Mouse (Mus musculus): ENCODE measurements at regions not wholly inside any gene's neighbourhood (a gene's known extent, or its start where the extent isn't known, plus 50 kb on each side); places are given as distances from the start of the nearest gene placed in this dataset.
A peak's percentile ranks its signal among the peaks of the same experiment; 100 is the strongest.
"Not testable (repeated sequence)": the region's sequence is repeated elsewhere in the genome, so short reads cannot be mapped to it uniquely, and the experiment has no call there.

DNA sequence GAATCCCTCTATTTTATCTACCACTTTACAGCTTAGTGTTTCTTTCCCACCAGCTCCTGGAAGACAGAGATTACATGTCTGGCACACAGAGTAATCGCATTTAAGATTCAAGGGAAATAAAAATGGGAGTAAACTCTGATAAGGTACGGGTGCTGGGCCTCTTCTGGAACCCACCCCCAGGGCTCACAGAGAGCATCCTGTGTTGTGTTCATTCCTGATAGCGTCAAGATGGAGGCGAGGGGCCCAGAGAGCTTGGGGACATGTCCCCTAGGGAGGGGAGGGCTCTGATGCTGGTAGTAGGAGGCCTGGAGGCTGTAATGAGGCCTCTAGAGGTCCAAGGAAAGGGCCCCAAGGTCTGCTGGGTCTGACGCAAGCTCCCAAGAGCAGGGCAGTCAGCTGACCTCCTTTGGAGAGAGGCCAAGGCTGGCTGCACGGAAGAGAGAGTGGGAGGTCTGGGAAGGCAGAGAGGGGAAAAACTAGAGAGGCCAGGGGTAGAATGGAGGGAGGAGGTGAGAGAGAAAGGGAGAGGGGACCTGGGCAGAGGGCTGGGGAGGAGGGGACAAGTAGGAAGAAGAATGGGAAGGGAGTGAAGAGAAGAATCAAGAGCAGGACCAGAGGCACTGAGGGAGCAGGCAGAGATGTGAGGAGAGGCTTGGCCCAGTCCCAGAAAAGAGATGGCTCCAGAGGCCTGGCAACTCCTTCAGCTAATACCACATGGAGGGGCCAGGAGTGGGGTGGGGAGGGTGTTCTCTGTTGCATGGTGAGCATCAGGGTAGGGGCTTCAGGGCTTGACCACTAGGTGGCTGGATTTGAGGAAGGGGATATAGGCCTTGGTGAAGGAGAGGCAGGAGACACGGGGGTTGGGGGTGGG, 96.8 kb upstream of the Eif4g2 start:
- DNase-seq (ENCODE audit: low spot score in 2 of 2), result no peak

DNA sequence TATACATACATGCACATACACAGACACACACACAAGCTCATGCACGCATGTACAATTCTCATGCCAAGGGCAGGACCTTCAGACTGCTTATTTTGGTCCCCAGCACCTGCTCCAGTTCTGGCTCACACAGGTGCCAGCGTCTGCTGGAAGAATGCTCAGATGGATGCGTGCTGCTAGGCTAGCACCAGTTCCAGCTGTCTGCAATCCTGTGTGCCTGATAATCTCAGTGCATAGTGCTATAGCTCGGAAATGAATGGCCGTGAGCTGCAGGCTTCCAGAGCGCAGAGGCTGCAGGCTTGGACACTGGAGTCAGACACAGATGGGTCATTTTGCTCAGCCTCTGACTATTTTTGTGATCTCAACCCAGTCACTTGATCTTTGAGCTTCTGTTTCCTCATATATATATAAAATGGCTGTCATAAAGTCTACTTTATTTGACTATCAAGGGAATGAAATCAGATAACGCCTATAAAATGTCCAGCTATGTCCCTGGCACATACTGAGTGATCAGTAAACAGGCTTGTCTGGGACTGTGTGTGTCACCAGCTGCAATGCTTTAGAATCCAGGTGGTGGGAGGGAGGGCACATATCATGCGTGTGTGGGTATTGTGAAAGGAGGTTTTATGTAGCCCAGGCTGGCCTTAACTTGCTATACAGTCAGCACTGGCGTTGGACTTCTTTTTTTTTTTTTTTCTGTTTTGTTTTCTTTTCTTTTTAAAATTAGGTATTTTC, 91.7 kb upstream of the Eif4g2 start:
- no peak for DNase-seq (ENCODE audit: low spot score in 2 of 2)

DNA sequence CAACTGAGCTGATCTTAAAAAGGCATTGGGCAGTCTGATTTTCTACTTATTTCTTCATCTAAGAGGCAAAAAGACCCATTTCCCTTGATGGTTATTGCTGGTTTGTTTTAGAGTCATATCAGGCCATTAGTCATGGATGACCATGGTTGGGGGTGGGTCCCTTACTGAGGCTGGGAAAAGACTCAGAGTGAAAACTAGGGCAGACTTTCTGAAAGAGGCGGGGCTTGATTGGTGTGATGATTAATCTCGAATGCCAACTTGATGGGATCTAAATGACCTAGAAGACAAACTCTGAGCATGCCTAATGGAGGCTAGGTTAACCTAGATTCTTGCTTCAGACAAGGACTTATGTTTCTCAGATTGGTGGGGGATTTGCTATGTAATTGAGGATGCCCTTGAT, 89.2 kb upstream of the Eif4g2 start:
- no peak for DNase-seq (ENCODE audit: low spot score in 2 of 2)

DNA sequence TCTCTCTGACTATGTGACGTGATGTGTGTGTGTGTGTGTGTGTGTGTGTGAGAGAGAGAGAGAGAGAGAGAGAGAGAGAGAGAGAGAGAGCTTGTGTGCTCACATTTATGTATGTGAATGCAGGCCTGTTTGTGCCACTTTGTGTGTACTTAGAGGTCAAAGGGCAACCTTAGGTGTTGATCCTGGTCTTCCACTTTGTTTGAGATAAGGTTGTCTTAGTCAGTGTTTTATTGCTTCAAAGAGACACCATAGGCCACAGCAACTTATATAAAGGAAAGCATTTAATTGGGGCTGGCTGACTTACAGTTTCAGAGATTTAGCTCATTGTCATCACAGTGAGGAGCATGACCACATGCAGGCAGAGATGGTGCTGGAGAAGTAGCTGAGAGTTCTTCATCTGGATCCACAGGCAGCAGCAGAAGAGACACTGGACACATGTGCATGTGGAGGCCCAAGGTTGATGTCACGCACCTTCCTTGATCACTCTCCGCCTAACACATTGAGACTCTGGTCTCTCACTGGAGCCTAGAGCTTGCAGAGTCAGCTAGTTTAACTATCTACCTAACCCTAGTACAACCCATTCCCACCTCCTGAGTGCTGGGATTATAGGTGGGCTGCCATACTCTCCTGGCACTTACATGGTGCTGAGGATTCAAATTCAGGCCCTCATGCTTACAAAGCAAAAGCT, 85.9 kb upstream of the Eif4g2 start:
- DNase-seq (ENCODE audit: low spot score in 2 of 2), result not testable (repeated sequence)

DNA sequence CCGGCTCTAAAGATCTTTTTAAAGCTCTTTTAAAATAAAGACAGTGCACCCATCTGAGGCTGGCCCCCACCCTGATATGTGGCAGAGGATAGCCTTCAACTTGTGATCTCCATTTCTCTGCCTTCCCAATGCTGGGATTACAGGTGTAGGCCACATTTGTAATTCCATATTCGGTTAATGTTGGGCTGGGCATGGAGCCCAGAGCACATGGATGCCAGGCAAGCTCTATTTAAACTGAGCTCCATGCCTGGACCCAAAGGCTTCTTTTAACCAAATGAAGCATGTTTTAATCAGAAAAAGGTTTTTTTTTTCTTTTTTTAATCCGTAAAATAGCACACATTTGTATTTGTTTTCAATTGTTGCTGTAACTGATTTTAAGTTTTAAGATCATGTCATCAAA, 82.2 kb upstream of the Eif4g2 start:
- no peak for DNase-seq (ENCODE audit: low spot score in 2 of 2)

DNA sequence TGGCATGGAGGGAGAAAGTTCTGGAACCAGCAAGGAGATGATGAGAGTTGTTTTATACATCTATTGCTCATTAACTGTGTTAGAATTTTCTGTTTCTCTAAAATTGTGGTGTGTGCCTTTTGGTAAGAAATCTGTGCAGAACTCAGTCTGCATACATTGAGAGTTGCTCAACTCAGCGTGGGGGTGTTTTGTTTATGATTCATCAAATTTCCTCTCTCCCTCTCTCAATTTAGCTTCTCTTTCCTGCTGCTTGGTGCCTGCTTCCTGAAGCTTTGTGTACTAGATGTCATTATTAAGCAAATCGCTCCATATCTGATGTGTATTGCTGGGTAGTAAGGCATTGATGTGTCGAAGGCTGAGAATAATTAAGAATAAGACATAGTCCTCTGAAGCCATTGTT, 81.4 kb upstream of the Eif4g2 start:
- peak in 1 of 2 experiments; percentile 40 for DNase-seq (ENCODE audit: low spot score in 2 of 2)

DNA sequence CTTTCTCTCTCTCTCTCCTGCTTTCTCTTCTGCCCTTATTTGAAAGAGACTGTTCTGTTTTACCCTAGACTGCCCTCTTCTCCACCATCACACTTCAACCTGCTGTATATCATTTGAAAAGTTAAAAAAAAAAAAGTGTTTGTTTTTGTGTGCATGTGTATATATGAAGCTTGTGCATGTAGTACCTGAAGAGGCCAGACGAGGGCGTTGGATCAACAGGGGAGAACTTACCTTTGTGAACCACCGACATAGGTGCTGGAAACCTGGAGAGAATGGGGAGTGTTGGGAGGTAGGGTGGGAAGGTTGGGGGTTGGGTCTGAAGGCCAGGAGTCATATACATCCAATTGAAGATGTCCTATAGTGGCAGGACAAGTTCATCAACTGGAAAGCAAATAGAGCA, 81.0 kb upstream of the Eif4g2 start:
- no peak for DNase-seq (ENCODE audit: low spot score in 2 of 2)

DNA sequence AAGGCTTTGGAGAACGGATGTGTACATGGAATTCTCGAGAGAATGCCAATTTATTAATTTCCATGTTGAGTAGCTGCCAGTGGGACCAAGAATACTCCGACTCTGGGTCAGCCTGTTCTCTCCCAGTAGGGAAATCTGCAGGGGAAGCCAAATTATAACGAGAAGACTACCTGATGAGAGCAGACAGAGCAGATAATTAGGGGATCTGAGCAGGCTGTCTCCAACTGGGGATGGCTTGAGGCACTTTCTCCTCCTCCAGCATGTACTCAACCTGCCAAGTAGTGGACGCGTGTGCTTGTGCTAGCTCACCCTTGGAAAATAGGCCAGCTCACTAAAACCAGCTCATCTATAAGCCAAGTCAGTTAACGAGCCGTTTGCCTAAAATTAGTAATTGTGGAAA, 80.5 kb upstream of the Eif4g2 start:
- no peak for DNase-seq (ENCODE audit: low spot score in 2 of 2)

DNA sequence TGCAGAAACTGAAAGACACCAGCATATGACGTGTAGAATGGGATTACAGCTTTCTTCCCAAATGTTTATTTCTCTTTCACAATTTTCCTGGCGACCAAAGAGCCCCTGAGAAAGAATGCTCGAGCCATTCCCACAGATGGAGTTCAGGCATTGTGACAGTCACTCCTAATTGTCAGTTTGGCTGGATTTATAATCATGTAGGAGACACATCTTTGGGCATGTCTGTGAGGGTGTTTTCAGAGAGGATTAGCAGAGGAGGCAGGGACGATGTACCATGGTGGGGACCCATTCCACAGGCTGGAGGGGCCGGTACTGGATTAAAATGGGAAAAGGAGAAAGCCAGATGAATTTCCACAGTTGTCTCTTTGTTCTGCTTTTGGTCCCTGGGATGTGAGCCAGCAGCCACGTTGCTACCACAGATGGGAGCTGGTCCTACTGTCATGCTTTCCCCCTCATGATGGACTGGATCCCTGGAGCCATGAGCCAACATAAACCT, 76.0 kb upstream of the Eif4g2 start:
- DNase-seq (ENCODE audit: low spot score in 2 of 2), result no peak

DNA sequence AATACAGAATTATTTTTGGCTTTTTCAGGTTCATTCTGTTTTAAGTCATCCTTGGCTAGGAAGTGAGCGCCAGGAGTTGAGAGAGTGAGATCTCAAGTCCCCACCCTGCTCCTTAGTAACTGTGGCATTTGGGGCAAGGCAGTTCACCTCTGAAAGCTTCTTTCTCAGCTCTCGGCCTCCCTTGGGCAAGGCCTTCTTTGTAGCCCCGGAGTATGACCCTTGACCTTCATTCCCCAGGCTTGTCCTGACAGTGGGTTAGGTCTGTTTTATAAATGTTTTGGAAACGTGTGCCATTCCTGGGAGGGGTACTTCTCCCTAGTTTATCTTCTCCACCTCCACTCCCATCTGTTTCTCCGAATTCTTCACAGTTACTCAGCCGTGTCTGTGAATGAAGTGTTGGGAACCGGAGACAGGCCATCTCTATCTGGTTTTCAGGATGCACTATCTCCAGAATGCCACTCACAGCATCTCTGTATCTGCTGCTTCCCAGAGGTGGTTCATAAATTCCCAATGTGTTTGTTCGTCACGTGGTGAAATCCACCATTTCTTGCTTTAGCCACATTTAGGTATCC, 75.0 kb upstream of the Eif4g2 start:
- DNase-seq (ENCODE audit: low spot score in 2 of 2), result no peak

DNA sequence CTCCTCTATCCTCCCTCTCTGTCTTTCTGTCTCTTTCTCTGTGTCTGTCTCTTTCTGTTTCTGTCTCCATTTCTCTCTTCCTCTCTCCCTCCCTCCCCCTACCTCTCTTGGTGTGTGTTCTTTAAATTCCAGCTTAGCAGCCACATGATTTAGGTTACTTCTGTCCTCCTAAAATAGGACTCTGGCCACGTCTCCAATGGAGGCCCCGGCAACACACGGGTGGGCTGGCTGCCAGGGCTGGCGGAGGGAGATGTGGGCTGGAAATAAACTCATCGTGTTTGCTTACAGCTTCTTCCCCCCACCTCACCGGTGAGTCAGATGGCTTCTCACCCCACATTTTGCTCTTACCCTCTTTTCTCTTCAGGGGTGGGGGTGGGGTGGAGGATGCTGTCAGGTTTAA, 74.5 kb upstream of the Eif4g2 start:
- peak; percentile 68 to 84 for DNase-seq (ENCODE audit: low spot score in 2 of 2)

DNA sequence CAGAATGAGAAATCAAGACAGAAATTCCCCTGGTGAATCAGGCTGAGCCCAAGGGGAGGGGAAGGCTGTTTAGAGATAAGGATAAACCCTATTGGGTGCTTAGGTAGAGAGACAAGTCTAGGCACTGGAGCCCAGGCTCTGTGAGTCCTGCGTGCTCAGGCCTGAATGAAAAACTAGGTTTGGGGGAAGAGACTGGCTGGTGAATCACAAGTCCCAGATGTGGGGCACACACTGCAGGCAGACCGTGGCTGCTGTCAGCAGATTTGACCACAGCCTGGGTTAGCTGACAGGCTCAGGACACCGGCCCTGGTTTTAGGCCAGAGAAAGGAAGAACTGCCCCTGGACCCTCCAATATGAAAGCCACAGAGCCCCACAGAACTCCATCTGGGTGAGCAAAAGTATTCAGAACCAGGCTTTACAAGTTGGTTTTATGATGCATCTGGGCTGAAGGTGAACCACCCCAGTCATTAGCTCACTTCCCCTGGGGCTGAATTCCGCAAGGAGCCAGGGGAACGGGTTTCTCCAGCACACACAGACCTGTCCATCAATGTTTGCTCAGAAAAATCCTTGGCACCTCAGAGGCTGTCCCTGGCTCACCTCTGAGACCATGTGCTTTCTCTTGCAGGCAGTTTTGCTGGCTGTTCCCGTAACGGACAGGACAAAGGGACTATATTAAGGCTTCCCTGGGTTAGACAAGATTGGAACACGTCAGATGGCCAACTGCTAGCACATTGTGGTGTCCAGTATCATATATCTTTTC, 73.8 kb upstream of the Eif4g2 start:
- DNase-seq (ENCODE audit: low spot score in 2 of 2), result peak in 1 of 2 experiments; percentile 22

DNA sequence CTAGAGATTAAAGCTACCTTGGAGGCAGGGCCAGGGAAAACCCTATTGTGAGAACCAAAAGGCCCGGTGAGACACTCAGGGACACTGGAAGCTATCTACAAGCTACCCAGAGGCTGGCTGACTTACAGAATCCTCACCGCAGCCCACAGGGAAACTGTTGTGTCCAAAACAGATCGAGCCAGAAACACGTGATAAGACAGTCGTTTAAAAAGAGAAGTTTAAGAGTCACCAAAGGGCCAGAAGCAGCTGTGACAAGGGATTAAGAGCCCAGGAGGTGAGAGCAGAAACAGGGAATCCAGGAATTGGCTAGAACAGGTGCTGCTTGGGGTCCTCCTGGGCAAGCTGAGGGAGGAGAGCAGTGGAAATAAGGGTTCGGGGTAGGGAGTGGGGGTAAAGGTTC, 73.2 kb upstream of the Eif4g2 start:
- no peak for DNase-seq (ENCODE audit: low spot score in 2 of 2)

DNA sequence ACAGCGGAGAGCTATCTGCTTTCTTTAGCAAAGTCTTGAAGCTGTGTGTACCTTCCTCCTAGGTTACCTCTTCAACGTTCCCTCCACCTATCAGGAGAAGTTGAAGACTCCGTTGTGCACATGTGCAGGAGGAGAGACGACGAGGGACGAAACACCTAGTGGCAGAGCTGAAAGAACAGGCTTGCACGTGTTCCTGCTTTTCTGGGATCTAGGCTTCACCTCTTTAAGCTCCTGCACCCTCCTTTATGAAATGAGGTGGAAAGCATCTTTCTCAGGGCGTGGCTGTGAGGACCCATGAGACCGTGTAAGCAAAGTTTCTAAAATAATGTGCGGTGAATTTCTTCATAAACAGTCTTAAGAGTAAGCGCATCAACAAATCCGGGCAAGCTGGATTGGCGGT, 71.4 kb upstream of the Eif4g2 start:
- no peak for DNase-seq (ENCODE audit: low spot score in 2 of 2)

DNA sequence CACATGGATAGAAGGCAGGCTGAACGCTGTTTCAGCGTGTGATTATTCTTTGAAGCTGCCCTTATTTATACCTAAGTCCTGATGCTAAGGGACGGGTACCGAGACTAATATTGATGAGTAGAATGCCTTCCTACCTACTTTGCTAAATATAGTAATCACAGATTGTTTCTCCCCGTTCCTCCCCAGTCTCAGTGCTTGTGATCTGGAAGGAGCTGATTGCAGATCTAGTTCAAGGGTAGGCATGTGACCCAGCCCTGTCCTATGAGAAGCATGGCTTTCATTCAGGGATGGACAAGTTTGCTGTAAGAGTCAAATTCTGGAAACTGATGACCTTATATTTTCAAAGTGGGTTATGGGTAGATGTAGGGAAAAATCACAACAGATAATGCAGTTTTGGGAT, 67.7 kb upstream of the Eif4g2 start:
- DNase-seq (ENCODE audit: low spot score in 2 of 2), result no peak

DNA sequence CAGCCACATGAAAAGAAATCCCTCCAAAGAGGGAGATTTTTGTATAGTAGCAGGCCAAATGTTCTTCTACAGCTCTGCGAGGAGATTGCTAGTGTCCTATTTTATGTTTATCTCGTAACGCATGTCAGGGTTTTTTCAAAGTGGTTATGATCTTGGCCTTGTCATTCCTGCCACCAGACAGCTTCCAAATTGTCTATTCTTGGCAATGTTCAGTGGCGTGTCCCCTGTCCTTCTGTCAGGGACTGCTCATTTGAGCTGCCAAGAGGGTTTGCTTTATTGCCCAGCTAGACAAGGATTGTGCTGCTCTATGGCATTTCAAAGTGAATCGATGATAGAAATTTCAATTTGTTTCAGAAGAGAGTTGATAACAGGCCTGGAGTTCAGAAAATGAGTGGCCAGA, 67.3 kb upstream of the Eif4g2 start:
- DNase-seq (ENCODE audit: low spot score in 2 of 2), result no peak

DNA sequence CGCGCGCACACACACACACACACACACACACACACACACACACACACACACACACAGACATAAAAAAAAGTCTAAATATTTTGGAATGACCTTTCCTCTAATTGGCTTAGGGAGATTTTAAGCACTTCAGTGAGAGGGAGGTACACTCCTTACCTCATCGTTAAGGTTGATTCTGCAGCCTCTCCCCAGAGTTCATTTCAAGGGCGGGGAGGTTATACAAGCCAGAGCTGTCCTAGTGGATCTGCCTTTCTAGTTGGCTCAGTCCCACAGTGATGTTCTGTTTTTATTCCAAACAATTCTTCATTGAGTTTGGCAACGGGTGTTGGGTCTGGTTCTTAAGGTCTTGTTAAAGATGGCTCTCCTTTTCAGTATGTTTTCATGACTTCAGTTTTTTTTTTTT, 64.8 kb upstream of the Eif4g2 start:
- DNase-seq (ENCODE audit: low spot score in 2 of 2), result no peak

DNA sequence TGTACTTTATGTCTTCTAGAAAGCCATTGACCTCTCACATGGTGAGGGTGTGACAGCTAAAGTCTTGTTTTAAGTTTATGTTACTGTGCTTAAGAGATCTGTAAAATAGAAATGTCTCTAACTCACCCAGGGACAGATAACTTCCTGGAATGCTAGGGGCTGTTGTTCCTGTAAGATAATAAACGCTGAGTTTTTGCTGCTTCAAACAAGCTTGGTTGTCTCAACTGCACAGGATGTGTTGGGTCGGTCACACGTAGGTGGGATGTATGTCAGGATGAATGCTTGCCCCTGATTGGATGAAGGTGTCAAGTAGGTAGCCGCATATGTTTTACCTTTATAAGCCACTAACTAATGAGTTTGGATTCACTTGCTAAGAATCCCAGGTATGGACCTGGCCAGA, 63.8 kb upstream of the Eif4g2 start:
- DNase-seq (ENCODE audit: low spot score in 2 of 2), result no peak

DNA sequence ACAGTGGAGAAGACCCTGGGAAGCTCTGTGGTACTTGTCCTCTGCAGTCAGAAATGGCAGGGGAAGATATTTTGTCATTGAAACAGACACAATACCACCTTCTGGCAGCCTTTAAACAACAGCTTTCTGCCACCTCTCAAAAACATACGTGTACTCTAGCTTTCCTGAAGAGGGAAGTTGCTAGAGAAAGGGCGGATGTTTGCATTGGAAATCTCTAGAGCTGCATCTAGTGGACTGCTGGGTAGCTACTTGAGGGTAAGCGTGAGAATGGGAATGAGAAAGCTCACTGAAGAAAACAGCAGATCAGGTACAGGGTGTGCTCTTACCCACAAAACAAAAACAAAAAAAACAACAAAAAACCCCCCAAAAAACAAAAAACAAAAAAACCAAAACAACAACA, 61.4 kb upstream of the Eif4g2 start:
- DNase-seq (ENCODE audit: low spot score in 2 of 2), result no peak

DNA sequence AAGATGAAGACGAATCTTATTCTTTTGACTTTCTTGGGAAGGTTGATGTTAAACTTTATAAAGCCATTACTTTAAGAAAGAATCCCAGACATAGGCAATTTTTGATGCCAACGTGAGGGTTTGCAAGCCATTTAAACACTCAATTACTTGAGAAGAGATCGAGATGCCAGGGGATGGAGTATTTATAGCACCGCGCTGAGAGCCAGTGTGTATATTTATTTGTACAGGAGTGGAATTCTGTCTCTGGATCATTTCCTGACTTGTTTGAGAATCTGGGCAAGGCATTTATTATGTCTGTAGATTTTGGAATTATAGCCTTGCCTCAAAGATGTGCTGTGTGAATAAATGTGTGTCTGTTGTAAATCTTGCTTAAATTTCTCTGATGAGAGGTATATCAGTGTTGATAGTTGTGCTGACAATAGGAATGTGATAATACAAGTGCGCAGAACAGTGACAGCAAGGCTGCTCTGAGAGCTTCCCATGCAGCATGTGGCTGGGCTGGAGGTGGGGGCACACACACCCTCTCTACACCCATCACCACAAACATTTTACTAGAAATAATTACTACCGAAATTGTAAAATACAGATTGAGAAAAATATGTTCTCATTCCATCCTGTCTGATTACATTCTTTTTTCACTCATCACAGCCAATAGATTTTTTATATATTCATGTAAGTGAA, 58.6 kb upstream of the Eif4g2 start:
- DNase-seq (ENCODE audit: low spot score in 2 of 2), result no peak

DNA sequence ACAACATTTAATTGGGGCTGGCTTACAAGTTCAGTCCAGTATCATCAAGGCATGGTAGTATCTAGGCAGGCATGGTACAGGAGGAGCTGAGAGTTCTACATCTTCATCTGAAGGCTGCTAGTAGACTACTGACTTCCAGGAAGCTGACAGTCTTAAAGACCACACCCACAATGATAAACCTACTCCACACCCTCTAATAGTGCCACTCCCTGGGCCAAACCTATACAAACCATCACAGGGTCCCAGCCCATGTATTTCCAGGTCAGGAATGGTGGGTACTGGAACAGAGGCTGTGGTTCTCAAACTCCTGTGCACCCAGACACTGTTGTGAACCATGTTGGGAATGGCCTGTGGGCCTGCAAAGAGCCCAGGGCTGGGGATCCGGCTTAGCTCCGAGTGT, 55.2 kb upstream of the Eif4g2 start:
- no peak for DNase-seq (ENCODE audit: low spot score in 2 of 2)
